Mouse (Mus musculus) layer of hippocampus, postnatal 10 days (tissue): Measurements from ENCODE around the gene Dcdc2a. TPM values are rescaled to one million over a fixed set of nuclear protein-coding genes. Genes with fewer than 3 reads are reported as not detected.

ENCODE experiments used
- DNase-seq, 2 experiments: peaks; one replicate each; pipeline ENCODE4 v3.0.0; 2021; ENCODE audit warnings: low spot score in 2 of 2
- total RNA-seq, 2 experiments: library from RNA; stranded (reverse); gene quantifications; 2 replicates each; pipeline ENCODE4 v1.2.3; 2021

Gene Dcdc2a
- total RNA-seq, 2 experiments from 2014 or later, result 9.1 to 11.8 TPM

DNA sequence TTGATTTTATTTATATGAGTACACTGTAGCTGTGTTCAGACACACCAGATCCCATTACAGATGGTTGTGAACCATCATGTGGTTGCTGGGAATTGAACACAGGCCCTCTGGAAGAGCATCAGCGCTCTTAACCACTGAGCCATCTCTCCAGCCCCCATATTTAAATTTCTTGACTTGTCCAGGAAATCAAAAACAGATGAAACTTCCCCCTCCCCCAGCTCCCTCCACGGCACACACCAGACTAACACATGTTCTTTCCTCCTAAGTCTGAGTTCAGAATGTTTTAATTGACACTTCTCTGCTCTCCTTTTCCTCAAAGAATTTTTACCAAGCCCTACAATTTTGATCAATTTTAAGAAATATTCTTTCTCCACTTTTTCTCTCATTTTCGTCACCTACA lies 113.1 kb downstream of the Dcdc2a start:
- no peak for DNase-seq

DNA sequence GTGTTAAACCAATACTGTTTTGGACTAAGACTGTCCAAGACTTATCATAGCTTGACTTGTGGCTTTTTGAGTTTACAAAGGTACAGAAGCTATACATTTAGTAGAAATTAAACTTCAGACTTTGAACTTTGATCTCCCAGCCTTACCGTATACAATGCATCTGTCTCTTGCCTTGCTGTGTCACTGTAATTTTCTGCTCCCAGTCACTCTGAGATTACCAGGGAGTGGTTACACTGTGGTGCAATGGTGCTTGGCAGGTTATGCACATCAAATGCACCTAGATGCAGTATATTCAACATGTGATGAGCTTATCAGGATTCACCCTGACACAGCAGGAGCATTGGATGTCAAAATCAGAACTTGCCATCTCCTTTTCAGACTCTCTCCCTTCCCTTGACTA lies 122.0 kb downstream of the Dcdc2a start:
- no peak for DNase-seq

- DNase-seq, result no peak
These were observed 122.6 kb downstream of the Dcdc2a start for GRCm38 (mm10) chr13:25178236-25179001.

GRCm38 (mm10) chr13:25186436-25187325 lies 130.9 kb downstream of the Dcdc2a start:
- DNase-seq, result peak in 1 of 2 experiments; percentile 19

DNA sequence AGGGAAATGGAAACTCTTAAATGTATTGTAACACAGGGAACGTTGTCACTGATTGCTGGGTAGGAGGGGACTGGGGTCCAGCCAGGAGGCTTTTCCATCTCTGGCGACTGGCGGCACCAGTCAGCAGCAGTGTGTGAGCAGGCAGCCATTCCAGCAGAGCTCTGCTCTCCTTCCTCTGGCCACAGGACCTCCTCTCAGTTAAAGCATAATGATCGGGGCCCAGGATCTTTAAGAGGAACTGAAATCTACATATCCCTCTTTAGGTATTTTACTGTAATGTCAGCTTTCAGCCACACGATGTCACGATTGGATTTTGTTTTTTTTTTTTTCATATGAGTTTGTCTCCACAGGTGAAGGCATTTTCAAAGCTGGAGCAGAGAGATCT lies 131.5 kb downstream of the Dcdc2a start:
- peak; percentile 31 to 43 for DNase-seq

DNA sequence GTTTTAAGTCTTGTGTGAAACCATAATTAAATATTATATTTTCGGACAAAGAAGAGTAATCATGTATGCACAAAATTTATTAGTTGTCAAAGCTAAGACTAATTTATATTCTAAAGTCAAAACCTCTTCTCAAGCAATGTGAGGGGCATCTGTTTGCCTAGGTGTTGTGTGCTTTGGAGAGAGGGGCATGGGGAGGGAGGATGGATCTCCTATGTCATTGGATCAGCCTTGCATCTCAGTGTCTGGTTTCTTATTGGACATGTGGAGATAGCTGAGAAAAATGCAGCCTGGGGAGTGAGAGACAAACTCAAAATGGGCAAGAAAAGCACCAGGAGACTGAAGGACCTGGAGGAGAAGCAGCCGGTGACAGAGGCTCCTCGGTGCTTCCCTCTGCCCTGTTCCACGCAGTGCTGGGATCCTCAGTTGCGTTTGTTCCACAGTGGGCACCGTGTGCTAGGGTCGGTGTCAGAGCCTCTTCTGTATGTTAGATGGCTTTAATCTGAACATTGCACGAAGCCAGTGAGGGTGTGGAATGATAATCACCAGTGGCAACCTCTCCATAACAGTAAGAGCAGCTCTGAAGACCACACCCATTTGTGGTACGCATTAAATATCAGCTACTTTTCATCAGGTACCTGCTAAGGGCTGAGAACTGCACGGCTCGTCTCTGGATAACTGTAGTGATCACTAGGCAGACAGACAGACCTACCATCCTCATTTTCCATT lies 133.8 kb downstream of the Dcdc2a start:
- no peak for DNase-seq

GRCm38 (mm10) chr13:25190218-25190617 lies 134.4 kb downstream of the Dcdc2a start:
- DNase-seq, result no peak

DNA sequence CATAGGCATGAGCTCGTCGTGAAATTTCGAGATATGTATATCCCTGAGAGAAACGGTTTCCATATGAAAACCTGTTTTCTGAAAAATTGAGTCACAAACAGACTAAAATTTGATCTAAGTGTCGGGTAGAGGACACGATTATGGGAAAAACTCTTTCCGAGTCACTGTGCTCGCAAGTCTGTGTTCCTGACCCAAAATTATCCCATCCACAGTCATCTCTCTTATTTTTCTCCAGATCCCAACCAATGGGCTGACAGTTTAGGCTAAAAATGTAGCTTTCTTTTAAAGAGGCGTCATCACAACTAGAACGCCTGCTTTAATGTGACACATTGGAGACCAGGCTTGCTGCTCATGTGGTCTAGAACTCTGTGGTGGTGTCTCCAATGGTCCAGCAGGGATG lies 139.9 kb downstream of the Dcdc2a start:
- no peak for DNase-seq

- DNase-seq, result no peak
These were observed 144.1 kb downstream of the Dcdc2a start for GRCm38 (mm10) chr13:25199916-25200315.

GRCm38 (mm10) chr13:25206950-25207349 lies 151.1 kb downstream of the Dcdc2a start:
- no peak for DNase-seq

DNA sequence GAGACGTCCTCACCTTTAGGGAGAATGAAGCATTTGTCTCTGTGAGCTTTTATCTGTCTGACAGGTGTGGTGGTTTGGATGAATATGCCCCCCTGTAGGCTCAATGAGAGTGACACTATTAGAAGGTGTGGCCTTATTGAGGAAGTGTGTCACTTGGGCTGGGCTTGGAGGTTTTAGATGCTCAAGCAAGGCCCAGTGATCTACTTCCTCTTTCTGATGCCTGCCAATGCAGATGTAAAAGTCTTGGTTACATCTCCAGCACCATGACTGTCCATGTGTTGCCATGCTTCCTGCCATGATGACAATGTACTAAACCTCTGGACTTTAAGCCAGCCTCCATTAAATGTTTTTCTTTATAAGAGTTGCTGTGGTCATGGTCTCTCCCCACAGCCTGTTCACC lies 162.6 kb downstream of the Dcdc2a start:
- no peak for DNase-seq

- DNase-seq, result no peak
These were observed 164.5 kb downstream of the Dcdc2a start for GRCm38 (mm10) chr13:25220186-25220787.

GRCm38 (mm10) chr13:25251893-25252292 lies 196.1 kb downstream of the Dcdc2a start:
- no peak for DNase-seq

DNA sequence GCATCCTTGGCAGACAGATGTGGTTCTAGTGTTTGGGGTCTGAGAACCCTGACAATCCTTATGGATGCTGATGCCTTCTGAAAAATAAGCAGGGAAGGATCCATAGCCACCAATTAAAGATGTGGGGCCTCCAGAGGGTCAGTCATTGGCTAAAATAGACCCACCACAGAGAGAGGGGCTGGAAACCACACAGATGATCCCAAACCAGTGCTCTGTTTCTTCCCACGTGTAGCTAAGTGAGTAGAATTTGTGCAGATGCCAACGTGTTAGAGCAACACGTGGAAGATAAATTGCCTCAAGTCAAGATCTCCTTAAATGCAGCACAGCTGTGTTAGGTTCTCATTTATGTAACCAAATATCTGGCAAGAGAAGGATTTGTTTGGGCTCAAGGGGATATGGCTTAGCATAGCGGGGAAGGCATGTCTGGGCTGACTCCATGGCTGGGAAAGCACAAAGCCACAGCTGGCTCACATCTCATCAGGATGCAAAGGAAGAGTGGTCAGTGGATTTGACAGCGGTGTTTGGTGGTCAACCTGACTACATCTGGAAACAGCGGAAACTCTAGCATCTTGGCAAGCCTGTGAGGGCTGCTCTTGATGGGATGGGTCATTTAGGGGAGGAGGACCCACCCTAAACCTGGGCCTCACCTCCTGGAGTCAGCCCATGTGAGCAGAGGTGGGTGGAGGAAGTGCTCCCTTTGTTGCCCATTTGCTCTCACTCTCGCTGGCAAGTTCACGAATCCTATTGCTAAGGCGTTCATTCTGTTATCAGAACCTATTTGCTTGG lies 198.9 kb downstream of the Dcdc2a start:
- DNase-seq, result no peak

GRCm38 (mm10) chr13:25257608-25258007 lies 201.8 kb downstream of the Dcdc2a start:
- no peak for DNase-seq

Other genes starting within 250 kb of the Dcdc2a start
- gene Acot13, start 224.5 kb upstream of the Dcdc2a start, total RNA-seq, result 10 to 100 TPM; 58.7 to 66.6 TPM
- gene Tdp2, start 224.3 kb upstream of the Dcdc2a start, total RNA-seq, result 10 to 100 TPM; 25.1 to 26.2 TPM
- 10 to 100 TPM; 28.2 to 31.4 TPM for gene D130043K22Rik, start 210.9 kb upstream of the Dcdc2a start, total RNA-seq
- 10 to 100 TPM; 66.6 to 68.9 TPM for gene Aldh5a1, start 118.3 kb upstream of the Dcdc2a start, total RNA-seq
- 1 to 10 TPM; 7.1 to 8.9 TPM for gene Gpld1, start 112.9 kb upstream of the Dcdc2a start, total RNA-seq
- gene Mrs2, start 35.6 kb upstream of the Dcdc2a start, total RNA-seq, result 10 to 100 TPM; 50.1 to 64.5 TPM
- 100 to 1,000 TPM; 153 to 166 TPM for gene Nrsn1, start 214.5 kb downstream of the Dcdc2a start, total RNA-seq